Mouse (Mus musculus) limb, embryonic 13.5 days (tissue): ENCODE measurements around the gene Ino80d. TPM values are rescaled to one million over a fixed set of nuclear protein-coding genes. Genes with fewer than 3 reads are reported as not detected.
A peak's percentile ranks its signal among the peaks of the same experiment; 100 is the strongest.
"Not testable (repeated sequence)": the region's sequence is repeated elsewhere in the genome, so short reads cannot be mapped to it uniquely, and the experiment has no call there.

Experiments
- ATAC-seq: fragments of 200-750 bp; cut with Nextera tagmentation; 2 replicates; pipeline ENCODE4 v1.8.0; 2017; ENCODE audit warnings: low read depth, moderate number of reproducible peaks, moderate TSS enrichment; ENCODE audit not compliant: low FRiP score
- H3K27ac ChIP-seq: fragments of 300-500 bp; sonication (generic); 2 replicates; pipeline ENCODE4 v1.5.1; 2015; ENCODE audit warnings: inconsistent platforms, mild to moderate bottlenecking, moderate library complexity
- H3K27me3 ChIP-seq: fragments of 300-500 bp; sonication (generic); 2 replicates; pipeline ENCODE4 v1.6.1; 2015; ENCODE audit warnings: mild to moderate bottlenecking, inconsistent platforms
- H3K36me3 ChIP-seq: fragments of 300-500 bp; sonication (generic); 2 replicates; pipeline ENCODE4 v1.6.1; 2015; ENCODE audit warnings: inconsistent platforms, mild to moderate bottlenecking, moderate library complexity
- H3K4me1 ChIP-seq: fragments of 300-500 bp; sonication (generic); 2 replicates; pipeline ENCODE4 v1.6.1; 2015; ENCODE audit warnings: inconsistent platforms
- H3K4me2 ChIP-seq: fragments of 300-500 bp; sonication (generic); replicated peaks from 2 replicates; pipeline ENCODE4 v1.6.1; 2015; ENCODE audit warnings: inconsistent platforms, mild to moderate bottlenecking, moderate library complexity
- H3K4me3 ChIP-seq: fragments of 300-500 bp; sonication (generic); 2 replicates; pipeline ENCODE4 v1.5.1; 2015; ENCODE audit warnings: moderate library complexity, mild to moderate bottlenecking, inconsistent platforms
- H3K9ac ChIP-seq: fragments of 300-500 bp; sonication (generic); 2 replicates; pipeline ENCODE4 v1.6.1; 2015; ENCODE audit warnings: mild to moderate bottlenecking, inconsistent platforms
- H3K9me3 ChIP-seq: fragments of 300-500 bp; sonication (generic); 2 replicates; pipeline ENCODE4 v1.6.1; 2016; ENCODE audit warnings: inconsistent platforms
- WGBS: fragments of 180-500 bp; shearing (Covaris S2); methylation state at CpG from one replicate; pipeline ENCODE4 v1.1.7; 2015; 5-methylcytosine and 5-hydroxymethylcytosine counted together
- polyA plus RNA-seq: library from polyadenylated mRNA; unstranded; fragments of >200 nt; fragmentation: Nextera tagmentation; extraction: Ambion mirVana; gene quantifications from 2 replicates; pipeline ENCODE4 v1.2.1, GENCODE M21; 2015

Gene Ino80d
- polyA plus RNA-seq = 9.7 and 10.3 TPM in 2 replicates

DNA sequence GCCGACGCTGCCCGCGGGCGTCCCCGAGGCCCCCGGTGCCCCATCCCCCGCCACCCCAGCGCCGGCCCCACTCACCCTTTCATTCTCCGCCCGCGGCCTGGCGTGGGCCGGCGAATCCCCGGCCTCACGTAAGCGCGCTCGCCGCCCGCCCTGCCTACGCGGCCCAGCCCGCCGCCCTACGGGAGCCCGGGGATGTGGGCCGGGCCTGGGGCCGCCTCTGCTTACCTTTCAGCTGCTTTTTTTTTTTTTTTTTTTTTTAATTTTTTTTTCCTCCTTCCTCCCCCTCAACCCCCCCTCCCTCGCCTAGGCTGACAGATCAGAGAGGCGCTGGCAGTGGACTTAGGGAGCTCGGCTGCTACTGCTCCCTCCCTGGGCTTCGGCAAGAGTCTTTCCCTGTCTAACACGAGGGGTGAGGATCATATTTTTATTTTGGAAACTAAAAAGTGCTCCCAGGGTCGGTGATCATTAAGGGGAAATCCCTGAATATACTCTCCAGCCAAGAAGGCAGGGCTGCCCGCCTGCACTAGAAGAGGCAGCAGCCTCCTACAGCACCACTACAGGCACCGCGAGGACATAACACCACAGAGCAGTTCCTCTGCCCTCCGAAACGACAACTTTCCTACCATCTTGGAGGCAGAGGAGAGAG is at the start of gene Ino80d:
TSS of gene Ino80d (minus strand) at position 532 of the 646 bp plus-strand sequence.
- Histone ChIP-seq H3K36me3 (peaks cover 15% of the 10 kb centered on the region), H3K9ac (peak within 1 kb of the TSS; percentile 100), H3K9me3 (no peaks in the 10 kb centered on the region), H3K27me3 (no peaks in the 10 kb centered on the region), H3K27ac (peak within 1 kb of the TSS; percentile 100), H3K4me1 (peaks cover 40% of the 10 kb centered on the region), H3K4me3 (peak within 1 kb of the TSS; percentile 92), H3K4me2 (peak within 1 kb of the TSS; percentile 88)
- peak; percentile 92 for ATAC-seq
- 0% methylated on average over 36 of the region's 42 CpGs for WGBS

DNA sequence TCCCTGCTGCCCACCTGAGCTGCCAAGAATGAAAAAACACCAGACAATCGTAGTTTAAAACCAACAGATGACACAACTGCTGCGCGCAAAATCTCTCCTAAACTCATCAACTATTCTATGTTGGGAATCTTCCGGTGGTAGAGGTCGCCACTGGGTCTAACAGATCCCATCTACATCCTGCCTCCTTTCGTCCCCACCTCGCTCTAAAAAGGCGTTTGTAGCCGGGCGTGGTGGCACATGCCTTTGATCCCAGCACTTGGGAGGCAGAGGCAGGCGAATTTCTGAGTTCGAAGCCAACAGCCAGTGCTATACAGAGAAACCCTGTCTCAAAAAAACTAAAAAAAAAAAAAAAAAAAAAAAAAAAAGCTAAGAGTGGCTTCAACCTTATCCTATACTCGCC is 25.8 kb upstream of the Ino80d start:
- 93% methylated on average over 13 of the region's 13 CpGs for WGBS

DNA sequence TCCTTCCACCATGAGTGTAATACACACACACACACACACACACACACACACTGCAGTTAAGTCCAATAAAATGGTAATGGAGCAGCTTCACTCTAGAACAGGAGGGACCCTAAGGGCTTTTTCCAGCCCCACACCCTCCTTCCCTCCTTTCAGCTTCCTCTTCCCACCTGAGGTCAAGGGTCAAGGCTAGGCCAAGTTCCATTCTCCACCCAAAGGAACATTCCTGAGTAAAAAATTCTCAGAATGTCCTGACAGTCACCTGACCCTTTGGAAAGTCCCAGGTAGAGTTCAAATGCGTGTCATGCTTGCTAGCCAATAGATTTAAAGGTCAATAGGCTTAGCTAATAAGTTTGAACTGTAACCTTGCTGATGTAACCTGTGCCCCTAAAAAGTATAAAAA is 24.1 kb upstream of the Ino80d start:
- not testable (repeated sequence) for H3K4me2 ChIP-seq, H3K27ac ChIP-seq, ATAC-seq, H3K9ac ChIP-seq, H3K4me3 ChIP-seq, H3K4me1 ChIP-seq, H3K9me3 ChIP-seq, H3K27me3 ChIP-seq
- WGBS = 89% methylated on average over 1 of the region's 1 CpGs
- H3K36me3 ChIP-seq = peaks cover 44% of the 10 kb centered on the region

More for the DNA sequence above, 25.8 kb upstream of the Ino80d start:
- no peak for ATAC-seq
- H3K9me3 ChIP-seq = peaks cover 4% of the 10 kb centered on the region; the same call in 1 of the 2 replicates
- peaks cover 60% of the 10 kb centered on the region for H3K36me3 ChIP-seq
- H3K4me1 ChIP-seq = no peaks in the 10 kb centered on the region
- H3K9ac ChIP-seq = no peak overlapping the region
- no peak overlapping the region for H3K4me3 ChIP-seq
- H3K4me2 ChIP-seq = no peak overlapping the region
- no peak overlapping the region for H3K27ac ChIP-seq
- H3K27me3 ChIP-seq = no peaks in the 10 kb centered on the region

DNA sequence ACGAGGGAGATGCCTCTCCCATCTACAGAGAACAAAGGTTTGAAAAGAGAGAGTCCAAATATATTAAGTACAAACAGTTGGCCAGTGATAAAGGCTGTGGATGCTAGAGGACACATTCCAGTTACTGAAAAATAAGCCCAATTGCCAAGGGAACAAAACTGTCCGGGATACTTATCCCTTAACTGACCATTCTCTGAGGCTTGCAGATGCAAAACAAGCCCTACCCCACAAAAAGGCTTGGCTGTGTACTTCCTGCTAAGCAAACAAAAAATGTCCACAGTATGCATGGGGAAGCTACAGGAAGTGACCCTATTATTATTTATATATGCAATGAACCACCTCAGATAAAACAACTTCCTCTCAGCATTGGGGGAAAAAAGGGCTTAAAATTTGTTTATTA is 23.5 kb upstream of the Ino80d start:
- Histone ChIP-seq H3K27me3 (no peaks in the 10 kb centered on the region), H3K4me1 (no peaks in the 10 kb centered on the region), H3K4me2 (no peak overlapping the region), H3K4me3 (no peak overlapping the region), H3K9me3 (peaks cover 4% of the 10 kb centered on the region; the same call in 1 of the 2 replicates), H3K27ac (no peak overlapping the region), H3K36me3 (peaks cover 40% of the 10 kb centered on the region), H3K9ac (no peak overlapping the region)
- no peak for ATAC-seq
- 86% methylated on average over 2 of the region's 2 CpGs for WGBS

DNA sequence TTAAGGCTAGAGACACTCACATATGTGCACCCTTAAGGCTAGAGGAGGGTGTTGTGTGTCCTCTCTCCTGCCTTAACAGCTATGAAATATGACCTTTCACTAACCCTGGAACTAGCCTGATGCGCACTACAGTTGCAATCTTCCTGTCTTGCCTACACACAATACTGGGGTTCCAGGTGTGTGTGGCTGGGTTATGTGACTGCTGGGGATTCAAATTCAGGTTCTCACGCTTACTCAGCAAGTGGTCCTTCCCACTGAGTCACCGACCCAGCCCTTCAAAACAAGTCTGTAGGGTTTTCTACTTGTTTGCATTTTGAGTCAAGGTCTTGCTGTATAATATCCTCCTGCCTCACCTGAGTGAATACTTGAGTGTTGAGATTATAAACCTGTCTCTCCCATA is 20.1 kb upstream of the Ino80d start:
- no peak for ATAC-seq
- H3K4me3 ChIP-seq = no peak overlapping the region
- 0 out of 2 replicates have a peak, but pooled peaks cover 5% of the 10 kb centered on the region for H3K4me1 ChIP-seq
- peaks cover 3% of the 10 kb centered on the region; the same call in 1 of the 2 replicates for H3K9me3 ChIP-seq
- WGBS = 77% methylated on average over 3 of the region's 3 CpGs
- peaks cover 14% of the 10 kb centered on the region for H3K36me3 ChIP-seq
- H3K4me2 ChIP-seq = no peak overlapping the region
- no peak overlapping the region for H3K27ac ChIP-seq
- no peaks in the 10 kb centered on the region for H3K27me3 ChIP-seq
- no peak overlapping the region for H3K9ac ChIP-seq

DNA sequence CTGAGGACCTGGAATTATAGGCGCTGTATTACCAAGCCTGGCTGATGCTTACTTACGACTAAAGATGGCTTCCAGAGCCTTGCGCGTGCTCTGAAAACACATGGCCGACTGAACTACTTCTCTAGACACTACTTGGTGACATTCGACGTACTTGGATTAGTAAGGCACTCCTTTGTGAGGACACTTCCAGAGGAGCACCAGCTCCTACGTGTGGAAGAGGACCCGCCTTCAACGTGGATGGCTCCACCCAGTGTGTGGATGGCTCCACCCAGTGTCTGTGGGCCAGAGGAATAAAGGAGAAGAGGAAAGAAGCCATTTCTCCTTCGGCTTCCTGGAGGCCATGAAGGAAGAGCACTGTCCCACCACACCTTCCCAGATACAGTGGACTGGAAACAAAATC is 17.3 kb upstream of the Ino80d start:
- no peak overlapping the region for H3K27ac ChIP-seq
- H3K4me2 ChIP-seq = no peak overlapping the region
- no peak overlapping the region for H3K9ac ChIP-seq
- WGBS = 92% methylated on average over 11 of the region's 11 CpGs
- no peak for ATAC-seq
- H3K36me3 ChIP-seq = peaks cover 7% of the 10 kb centered on the region
- H3K9me3 ChIP-seq = no peaks in the 10 kb centered on the region
- peaks cover 11% of the 10 kb centered on the region; the same call in 1 of the 2 replicates for H3K4me1 ChIP-seq
- H3K4me3 ChIP-seq = no peak overlapping the region
- H3K27me3 ChIP-seq = no peaks in the 10 kb centered on the region

DNA sequence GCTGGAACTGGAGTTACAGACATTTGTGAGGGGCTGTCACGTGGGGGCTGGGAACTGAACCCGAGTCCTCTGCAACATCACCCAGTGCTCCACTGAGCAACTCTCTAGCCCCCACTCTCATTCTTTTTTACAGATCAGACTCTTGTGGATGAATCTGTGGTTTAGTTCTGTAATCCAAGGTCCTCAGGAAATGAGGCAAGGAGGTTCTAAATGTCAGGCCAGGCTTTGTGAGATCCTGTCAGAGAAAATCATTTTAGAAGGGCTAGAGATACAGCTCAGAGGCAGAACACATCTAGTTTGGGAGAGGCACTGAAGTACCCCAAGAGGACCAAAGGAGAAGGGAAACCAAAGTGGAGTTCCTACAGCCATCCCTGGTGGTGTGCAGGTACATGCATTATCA is 16.4 kb upstream of the Ino80d start:
- Histone ChIP-seq H3K9ac (no peak overlapping the region), H3K4me3 (no peak overlapping the region), H3K4me1 (peaks cover 11% of the 10 kb centered on the region; the same call in 1 of the 2 replicates), H3K9me3 (no peaks in the 10 kb centered on the region), H3K27ac (no peak overlapping the region), H3K36me3 (peaks cover 7% of the 10 kb centered on the region), H3K4me2 (no peak overlapping the region), H3K27me3 (no peaks in the 10 kb centered on the region)
- ATAC-seq = no peak
- 76% methylated on average over 2 of the region's 2 CpGs for WGBS

DNA sequence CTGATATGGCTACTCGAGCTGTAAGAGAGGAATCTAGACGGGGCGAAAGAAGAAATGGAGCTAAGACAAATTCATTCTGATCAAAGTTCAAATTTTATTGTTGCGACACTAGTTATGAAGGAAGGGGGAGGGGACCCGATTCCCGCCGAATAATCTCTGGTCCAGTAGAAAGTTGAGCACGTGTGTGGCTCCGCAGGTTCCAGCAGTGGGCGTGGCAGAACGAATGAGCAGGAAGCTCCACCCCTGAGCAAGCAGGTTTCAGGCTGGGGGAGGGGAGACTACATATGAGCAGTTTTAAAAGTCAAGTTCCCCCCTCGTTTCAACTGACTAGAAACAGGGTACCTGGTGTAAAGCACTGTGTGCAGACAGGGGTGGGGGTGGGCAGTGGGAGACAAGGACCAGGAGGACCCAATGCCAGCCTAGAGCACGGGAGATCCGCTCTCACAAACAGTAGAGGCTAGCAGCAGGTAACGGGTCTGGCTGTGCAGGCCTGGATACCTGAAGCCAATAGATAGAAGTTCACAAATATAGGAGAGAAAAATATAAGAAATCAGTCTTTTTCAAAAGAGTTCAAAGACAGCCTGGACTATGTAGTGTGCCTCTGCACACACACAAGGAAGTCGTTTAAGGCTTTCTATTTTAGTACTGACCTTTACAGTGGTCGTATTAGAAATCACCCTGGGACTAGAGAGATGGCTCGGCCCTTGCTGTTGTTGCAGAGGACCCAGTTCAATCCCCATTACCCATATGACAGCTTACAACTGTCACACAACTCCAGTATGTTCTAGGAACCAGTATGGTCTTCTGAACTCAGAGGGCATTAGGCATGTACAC is 15.6 kb upstream of the Ino80d start:
- Histone ChIP-seq H3K36me3 (peaks cover 13% of the 10 kb centered on the region), H3K27me3 (no peaks in the 10 kb centered on the region), H3K4me2 (peak overlapping the region; percentile 61), H3K9me3 (no peaks in the 10 kb centered on the region), H3K27ac (no peak overlapping the region), H3K9ac (peak overlapping the region; percentile 51; the same call in 1 of the 2 replicates), H3K4me1 (peaks cover 11% of the 10 kb centered on the region; the same call in 1 of the 2 replicates), H3K4me3 (peak overlapping the region; percentile 32)
- WGBS = 20% methylated on average over 18 of the region's 18 CpGs
- peak; percentile 66; the same call in 1 of the 2 replicates for ATAC-seq

DNA sequence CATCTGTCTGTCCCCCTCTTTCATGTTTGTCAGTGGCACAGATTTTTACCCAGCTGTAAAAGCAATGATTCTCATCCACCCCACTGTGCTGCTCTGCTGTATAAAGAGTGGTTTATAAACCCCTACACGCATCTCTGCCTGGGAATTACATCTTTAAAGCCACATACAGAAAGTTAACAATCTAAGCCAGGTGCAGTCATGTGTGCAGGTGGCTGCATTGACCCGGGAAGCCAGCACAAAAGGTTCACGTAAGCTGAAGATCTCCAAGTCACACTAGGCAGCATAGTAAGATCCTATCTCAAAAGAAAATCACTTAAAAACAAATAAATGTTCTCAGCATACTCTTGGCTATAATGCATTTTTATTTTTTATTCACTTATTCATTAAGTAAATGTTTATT is 14.8 kb upstream of the Ino80d start:
- Histone ChIP-seq H3K36me3 (peaks cover 18% of the 10 kb centered on the region), H3K9ac (no peak overlapping the region), H3K27ac (no peak overlapping the region), H3K9me3 (no peaks in the 10 kb centered on the region), H3K4me1 (peaks cover 11% of the 10 kb centered on the region; the same call in 1 of the 2 replicates), H3K4me2 (peak overlapping the region; percentile 61), H3K27me3 (no peaks in the 10 kb centered on the region), H3K4me3 (no peak overlapping the region)
- WGBS = 42% methylated on average over 3 of the region's 3 CpGs
- no peak for ATAC-seq

DNA sequence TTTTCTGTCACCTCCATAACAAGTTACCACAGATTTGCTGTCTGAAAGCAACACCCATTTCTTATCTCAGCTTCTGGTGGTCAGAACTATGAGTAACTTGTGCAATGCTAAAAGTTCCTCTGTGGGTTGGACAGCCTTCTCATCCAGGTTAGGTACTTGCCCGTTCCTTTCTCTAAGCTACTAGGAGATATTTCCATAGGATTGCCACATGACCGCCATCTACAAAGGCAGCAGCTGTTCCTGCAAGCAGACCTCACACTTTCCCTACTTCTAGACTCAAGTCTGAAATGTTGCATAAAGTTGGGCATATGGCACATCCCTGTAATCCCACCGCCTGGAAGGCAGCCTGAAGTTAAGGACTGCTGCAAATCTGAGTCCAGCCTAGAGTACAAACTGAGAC is 11.7 kb upstream of the Ino80d start:
- no peaks in the 10 kb centered on the region for H3K9me3 ChIP-seq
- no peak for ATAC-seq
- no peak overlapping the region for H3K4me3 ChIP-seq
- no peaks in the 10 kb centered on the region for H3K27me3 ChIP-seq
- no peak overlapping the region for H3K4me2 ChIP-seq
- peaks cover 42% of the 10 kb centered on the region for H3K36me3 ChIP-seq
- 95% methylated on average over 3 of the region's 3 CpGs for WGBS
- H3K9ac ChIP-seq = no peak overlapping the region
- peaks cover 11% of the 10 kb centered on the region; the same call in 1 of the 2 replicates for H3K4me1 ChIP-seq
- H3K27ac ChIP-seq = no peak overlapping the region

DNA sequence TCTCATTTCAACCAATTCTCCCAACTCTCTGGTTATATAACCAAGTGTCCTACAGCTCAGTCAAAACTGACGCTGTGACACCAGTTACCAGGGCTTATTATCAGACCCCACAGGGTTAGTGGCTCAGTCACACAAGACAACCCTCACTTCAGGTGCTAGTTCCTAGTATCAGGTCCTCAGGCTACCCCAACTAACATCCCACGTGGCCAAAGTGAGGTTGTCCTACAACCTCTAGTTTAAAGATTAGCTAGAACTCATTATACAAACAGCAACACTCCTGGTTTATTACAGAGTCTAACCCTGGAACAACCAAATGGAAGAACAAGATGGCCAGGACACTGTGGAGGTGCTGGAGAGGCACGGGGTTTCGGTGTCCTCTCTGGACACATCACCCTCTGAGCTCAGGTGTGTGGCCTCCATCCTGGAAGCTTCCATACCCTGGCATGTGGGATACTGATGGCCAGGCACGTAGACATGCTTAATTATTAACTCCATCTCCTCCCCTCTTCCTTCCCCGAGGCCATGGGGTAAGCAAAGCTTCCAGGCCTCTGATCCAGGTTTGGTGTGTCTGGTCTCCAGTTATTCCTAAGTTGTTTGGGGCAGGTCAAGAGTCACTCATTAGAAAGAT is 9.5 kb upstream of the Ino80d start:
- no peak overlapping the region for H3K4me2 ChIP-seq
- H3K4me1 ChIP-seq = 0 out of 2 replicates have a peak, but pooled peaks cover under 1% of the 10 kb centered on the region
- H3K27ac ChIP-seq = no peak overlapping the region
- peaks cover 4% of the 10 kb centered on the region; the same call in 1 of the 2 replicates for H3K9me3 ChIP-seq
- no peaks in the 10 kb centered on the region for H3K27me3 ChIP-seq
- no peak overlapping the region for H3K9ac ChIP-seq
- H3K4me3 ChIP-seq = no peak overlapping the region
- 85% methylated on average over 6 of the region's 6 CpGs for WGBS
- no peak for ATAC-seq
- H3K36me3 ChIP-seq = peaks cover 62% of the 10 kb centered on the region

DNA sequence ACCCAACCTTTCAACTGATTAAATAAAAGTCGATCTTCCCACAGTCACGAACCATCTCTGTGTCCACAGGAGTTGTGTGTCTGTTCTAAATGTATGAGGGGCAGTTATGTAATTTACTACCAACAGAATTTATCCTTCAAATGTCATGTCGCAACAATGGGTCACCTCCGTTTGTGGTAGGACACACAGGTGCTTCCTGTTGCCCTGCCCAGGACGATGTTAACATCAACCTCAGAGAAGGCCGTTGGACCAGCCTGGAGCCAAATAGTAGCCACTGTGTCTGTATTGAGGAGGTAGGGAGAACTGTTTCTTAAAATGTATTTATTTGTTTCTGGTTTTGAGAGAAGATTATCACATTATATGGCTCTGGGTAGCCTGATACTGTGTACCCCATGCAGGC is 7.5 kb upstream of the Ino80d start:
- Histone ChIP-seq H3K36me3 (peaks cover 67% of the 10 kb centered on the region), H3K9ac (no peak overlapping the region)
- no peak for ATAC-seq

More for the DNA sequence above, 7.5 kb upstream of the Ino80d start:
- no peak overlapping the region for H3K27ac ChIP-seq
- no peaks in the 10 kb centered on the region for H3K27me3 ChIP-seq
- no peak overlapping the region for H3K4me3 ChIP-seq
- no peak overlapping the region for H3K4me2 ChIP-seq
- no peaks in the 10 kb centered on the region for H3K4me1 ChIP-seq
- H3K9me3 ChIP-seq = peaks cover 4% of the 10 kb centered on the region; the same call in 1 of the 2 replicates
- WGBS = 88% methylated on average over 6 of the region's 6 CpGs
